Mouse (Mus musculus) forebrain, embryonic 10.5 days (tissue): ENCODE data around the gene Fam155a. TPM values are rescaled to one million over a fixed set of nuclear protein-coding genes. Genes with fewer than 3 reads are reported as not detected.
"Not testable (repeated sequence)": the region's sequence is repeated elsewhere in the genome, so short reads cannot be mapped to it uniquely, and the experiment has no call there.

ENCODE experiments used
- DNase-seq: peaks from one replicate; pipeline ENCODE4 v3.0.0-alpha.2; 2017; ENCODE audit warnings: low spot score; ENCODE audit errors: extremely low spot score
- H3K27ac ChIP-seq: fragments of 300-500 bp; sonication (generic); 2 replicates; pipeline ENCODE4 v1.5.1; 2016; ENCODE audit warnings: mild to moderate bottlenecking
- H3K27me3 ChIP-seq: fragments of 300-500 bp; sonication (generic); 2 replicates; pipeline ENCODE4 v1.6.1; 2016; ENCODE audit warnings: mild to moderate bottlenecking; ENCODE audit not compliant: poor library complexity, severe bottlenecking
- H3K36me3 ChIP-seq: fragments of 300-500 bp; sonication (generic); replicated peaks from 2 replicates; pipeline ENCODE4 v1.6.1; 2016; ENCODE audit warnings: mild to moderate bottlenecking, moderate library complexity
- H3K4me1 ChIP-seq: fragments of 300-500 bp; sonication (generic); 2 replicates; pipeline ENCODE4 v1.6.1; 2016
- H3K4me3 ChIP-seq: fragments of 300-500 bp; sonication (generic); 2 replicates; pipeline ENCODE4 v1.5.1; 2016; ENCODE audit warnings: mild to moderate bottlenecking, moderate library complexity
- H3K9me3 ChIP-seq: fragments of 300-500 bp; sonication (generic); 2 replicates; pipeline ENCODE4 v1.6.1; 2016; ENCODE audit warnings: mild to moderate bottlenecking, moderate library complexity
- WGBS: fragments of 180-500 bp; shearing (Covaris S2); methylation state at CpG from one replicate; pipeline ENCODE4 v1.1.7; 2016; 5-methylcytosine and 5-hydroxymethylcytosine counted together
- polyA plus RNA-seq: library from polyadenylated mRNA; unstranded; fragments of >200 nt; fragmentation: Nextera tagmentation; extraction: Ambion mirVana; gene quantifications from 2 replicates; pipeline ENCODE4 v1.2.1, GENCODE M21; 2016

Gene Fam155a
- polyA plus RNA-seq, 1 experiment from 2014 or later: 0.53 TPM

DNA sequence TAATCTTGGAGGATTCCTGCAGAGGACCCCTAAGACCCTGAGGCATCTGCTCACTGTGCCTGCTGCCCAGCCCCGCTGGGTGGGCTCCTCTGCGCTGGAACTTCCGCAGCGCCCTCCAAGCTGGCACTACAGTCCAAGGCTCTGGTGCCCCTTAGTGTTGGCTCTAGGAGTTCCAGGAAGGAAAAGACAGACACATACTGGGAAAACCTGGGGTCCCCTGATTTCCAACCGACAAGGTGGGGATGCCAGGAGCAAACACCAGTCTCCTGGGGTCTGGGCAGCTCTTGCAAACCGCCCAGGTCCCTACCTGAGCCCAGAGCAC lies 1.5 kb upstream of the Fam155a start:
- 0 out of 2 replicates have a peak overlapping the region, but pooled peaks have one; percentile 78 for H3K27ac ChIP-seq
- DNase-seq: peak; percentile 16
- no peaks in the 10 kb centered on the region for H3K36me3 ChIP-seq

DNA sequence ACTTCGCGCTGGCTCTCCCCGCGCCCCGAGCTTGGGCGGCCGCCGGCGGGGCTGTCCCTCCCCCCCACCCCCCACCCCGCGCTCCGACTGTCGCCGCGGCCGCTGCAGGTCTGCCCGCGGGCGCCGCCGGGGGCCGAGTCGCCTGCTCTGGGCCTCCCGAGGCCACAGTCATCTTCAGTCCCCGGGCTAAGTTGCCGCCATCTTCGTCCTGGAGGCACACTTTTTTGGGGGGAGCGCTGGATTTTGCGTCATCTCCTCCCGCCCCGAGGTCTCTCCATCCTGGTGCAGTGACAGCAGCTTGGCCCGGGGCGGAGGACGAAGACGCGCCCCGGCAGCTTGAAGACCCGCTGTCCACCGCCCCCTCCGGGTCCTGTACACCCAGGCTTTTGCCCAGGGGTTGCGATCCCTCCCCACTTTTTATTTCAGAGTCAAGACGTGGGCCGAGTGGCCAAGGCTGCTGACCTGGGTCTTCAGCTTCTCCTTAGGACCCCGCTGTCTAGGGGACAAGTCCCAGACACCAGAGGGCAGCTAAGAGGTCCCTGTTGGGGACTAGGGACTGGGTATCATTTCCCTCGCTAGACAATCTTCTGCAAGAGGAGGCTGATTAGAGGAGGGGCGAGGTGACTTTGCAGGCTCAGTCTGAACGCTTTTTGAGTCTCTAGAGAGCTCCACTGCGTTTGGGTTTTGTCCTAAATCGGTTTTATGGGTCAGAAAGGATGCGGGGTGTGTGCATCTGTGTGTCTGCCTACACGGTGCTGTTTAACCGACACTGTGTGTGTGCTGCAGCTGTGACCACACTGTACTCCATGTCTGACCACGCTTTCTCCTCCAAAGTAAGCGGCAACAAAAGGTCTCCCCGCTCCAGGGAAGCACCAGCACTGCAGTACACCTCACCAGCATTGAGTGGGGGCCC lies 901 bp upstream of the Fam155a start:
- Histone ChIP-seq H3K4me1 (peaks cover 26% of the 10 kb centered on the region), H3K36me3 (no peaks in the 10 kb centered on the region), H3K27ac (peak overlapping the region; percentile 78), H3K9me3 (no peaks in the 10 kb centered on the region), H3K27me3 (peaks cover 56% of the 10 kb centered on the region), H3K4me3 (peak overlapping the region; percentile 75)
- WGBS: 1% methylated on average over 54 of the region's 55 CpGs
- peak; percentile 36 for DNase-seq

More for the DNA sequence above, 1.5 kb upstream of the Fam155a start:
- peak overlapping the region; percentile 75 for H3K4me3 ChIP-seq
- H3K27me3 ChIP-seq: peaks cover 56% of the 10 kb centered on the region
- H3K9me3 ChIP-seq: no peaks in the 10 kb centered on the region
- peaks cover 26% of the 10 kb centered on the region for H3K4me1 ChIP-seq
- 4% methylated on average over 6 of the region's 6 CpGs for WGBS

DNA sequence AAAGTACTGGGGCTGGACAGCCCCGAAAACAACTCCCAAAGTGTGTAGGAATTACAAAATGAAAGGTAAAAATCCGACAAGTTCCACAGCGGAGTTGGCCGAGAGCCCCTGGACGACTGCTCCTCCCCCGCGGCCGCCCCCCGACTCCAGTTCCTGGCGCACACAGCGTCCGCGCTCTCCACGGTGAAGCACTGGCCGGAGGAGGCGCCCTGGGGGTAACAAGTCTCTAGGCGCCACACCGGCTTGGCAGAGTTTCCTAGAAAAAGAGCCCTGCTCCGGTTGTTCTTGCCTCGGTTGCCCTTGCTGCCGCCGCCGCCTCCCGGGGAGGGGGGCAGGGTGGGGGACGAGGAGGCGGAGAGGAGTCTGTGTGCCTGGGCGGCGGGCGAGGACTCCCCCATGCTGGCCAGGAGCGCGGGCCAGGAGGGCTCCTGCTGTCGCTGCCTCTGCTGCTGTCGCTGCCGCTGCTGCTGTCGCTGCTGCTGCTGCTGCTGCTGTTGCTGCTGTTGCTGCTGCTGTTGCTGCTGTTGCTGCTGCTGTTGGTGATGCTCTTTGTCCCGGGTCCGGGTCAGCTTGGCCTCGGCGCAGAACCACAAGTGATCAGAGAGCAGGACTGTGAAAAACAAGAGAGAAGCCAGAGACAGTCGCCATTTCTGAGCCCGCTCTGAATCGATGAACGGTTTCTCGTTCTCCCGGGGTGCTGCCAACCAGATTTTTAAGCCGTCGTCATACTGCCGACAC lies 531 bp downstream of the Fam155a start:
- WGBS: 1% methylated on average over 48 of the region's 48 CpGs
- peak overlapping the region; percentile 78 for H3K27ac ChIP-seq
- H3K9me3 ChIP-seq: no peaks in the 10 kb centered on the region
- H3K4me1 ChIP-seq: peaks cover 26% of the 10 kb centered on the region
- H3K36me3 ChIP-seq: no peaks in the 10 kb centered on the region
- DNase-seq: peak; percentile 41
- H3K4me3 ChIP-seq: peak overlapping the region; percentile 75
- H3K27me3 ChIP-seq: peaks cover 56% of the 10 kb centered on the region

DNA sequence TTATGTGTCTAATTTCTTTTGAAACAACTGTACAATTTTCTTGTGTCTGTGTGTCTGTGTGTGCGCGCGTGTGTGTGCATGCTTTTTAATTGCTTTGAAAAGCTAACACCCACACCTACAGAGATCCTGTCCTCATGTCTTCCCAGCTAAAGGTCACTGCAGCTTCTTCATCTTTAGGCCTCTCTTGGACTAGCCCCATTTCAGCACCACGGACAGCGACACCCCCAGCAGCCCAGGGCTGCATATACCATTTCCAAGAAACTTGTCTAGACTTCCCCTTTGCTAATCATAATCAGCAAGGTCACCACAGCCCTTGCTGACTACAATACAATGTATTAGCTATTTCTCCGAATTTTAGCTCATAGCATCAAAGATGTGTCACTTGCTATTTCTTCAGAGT lies 1.9 kb downstream of the Fam155a start:
- no peaks in the 10 kb centered on the region for H3K36me3 ChIP-seq
- DNase-seq: peak; percentile 71
- 28% methylated on average over 6 of the region's 6 CpGs for WGBS

DNA sequence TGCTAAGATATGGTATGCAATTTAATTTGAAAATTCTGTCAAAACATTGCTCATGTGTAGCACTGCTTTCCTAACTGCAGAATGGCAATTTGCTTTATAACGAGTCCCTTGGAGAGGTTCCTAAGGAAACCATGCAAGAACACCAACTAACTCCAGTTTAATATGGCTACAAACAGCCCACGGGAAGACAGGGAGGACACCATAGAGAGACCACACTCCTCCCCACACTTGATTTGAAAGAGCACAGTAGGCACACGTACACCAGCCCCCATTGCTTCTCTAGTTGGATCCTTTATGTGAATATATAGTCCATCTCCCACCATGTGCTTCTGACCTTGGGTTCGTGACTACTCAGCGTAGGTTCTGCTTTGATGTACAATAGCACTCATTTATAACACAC lies 35.8 kb downstream of the Fam155a start:
- H3K36me3 ChIP-seq: no peaks in the 10 kb centered on the region

More for the DNA sequence above, 1.9 kb downstream of the Fam155a start:
- no peaks in the 10 kb centered on the region for H3K9me3 ChIP-seq
- no peak overlapping the region for H3K27ac ChIP-seq
- no peak overlapping the region for H3K4me3 ChIP-seq
- H3K4me1 ChIP-seq: peaks cover 26% of the 10 kb centered on the region
- H3K27me3 ChIP-seq: peaks cover 51% of the 10 kb centered on the region

DNA sequence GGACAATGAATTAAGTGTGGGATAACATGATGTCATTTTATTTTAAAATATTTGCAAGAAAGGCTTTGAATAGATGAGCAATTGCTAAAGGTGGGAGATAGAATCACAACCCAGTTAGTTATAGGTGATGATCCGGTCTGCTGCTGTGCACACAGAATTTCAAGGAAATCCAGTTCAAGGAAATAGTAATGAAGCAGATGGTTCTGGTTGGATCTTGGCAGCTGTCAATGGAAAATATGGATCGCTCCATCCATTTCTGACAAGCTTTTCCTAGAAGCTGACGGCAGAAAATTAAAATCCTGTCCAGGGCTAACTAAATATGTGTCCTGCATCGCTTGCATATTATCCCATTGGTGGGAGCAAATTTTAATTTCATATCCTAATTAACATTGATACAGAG lies 61.2 kb downstream of the Fam155a start:
- no peak overlapping the region for H3K27ac ChIP-seq
- no peaks in the 10 kb centered on the region for H3K36me3 ChIP-seq
- no peak overlapping the region for H3K4me3 ChIP-seq
- no peaks in the 10 kb centered on the region for H3K27me3 ChIP-seq
- H3K9me3 ChIP-seq: no peaks in the 10 kb centered on the region
- H3K4me1 ChIP-seq: no peaks in the 10 kb centered on the region
- 92% methylated on average over 4 of the region's 4 CpGs for WGBS
- DNase-seq: no peak

More for the DNA sequence above, 35.8 kb downstream of the Fam155a start:
- 81% methylated on average over 5 of the region's 5 CpGs for WGBS
- DNase-seq: no peak
- Histone ChIP-seq H3K27ac (no peak overlapping the region), H3K4me1 (peaks cover 10% of the 10 kb centered on the region; the same call in 1 of the 2 replicates), H3K27me3 (no peaks in the 10 kb centered on the region), H3K4me3 (no peak overlapping the region), H3K9me3 (no peaks in the 10 kb centered on the region)

DNA sequence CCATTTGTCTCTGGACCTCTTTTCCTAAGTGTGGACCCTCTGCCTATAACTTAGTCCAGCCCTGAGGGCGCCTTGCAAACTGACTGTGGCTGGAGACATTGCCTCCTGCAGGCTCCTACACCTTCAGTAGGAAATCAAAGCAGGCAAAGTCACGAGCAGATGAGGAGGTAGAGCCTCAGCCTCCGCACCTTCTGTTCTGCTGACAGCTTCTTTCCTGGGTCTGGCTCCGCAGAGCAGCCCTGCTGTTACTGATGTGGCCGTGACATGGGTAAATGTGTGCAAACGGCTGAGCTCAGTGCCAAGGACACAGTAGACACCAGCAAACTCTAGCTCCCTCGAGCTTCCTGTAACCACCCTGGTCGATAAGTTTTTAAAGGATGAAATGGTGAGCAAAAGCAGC lies 63.5 kb downstream of the Fam155a start:
- WGBS: 87% methylated on average over 8 of the region's 8 CpGs
- Histone ChIP-seq H3K36me3 (no peaks in the 10 kb centered on the region), H3K27me3 (no peaks in the 10 kb centered on the region)

DNA sequence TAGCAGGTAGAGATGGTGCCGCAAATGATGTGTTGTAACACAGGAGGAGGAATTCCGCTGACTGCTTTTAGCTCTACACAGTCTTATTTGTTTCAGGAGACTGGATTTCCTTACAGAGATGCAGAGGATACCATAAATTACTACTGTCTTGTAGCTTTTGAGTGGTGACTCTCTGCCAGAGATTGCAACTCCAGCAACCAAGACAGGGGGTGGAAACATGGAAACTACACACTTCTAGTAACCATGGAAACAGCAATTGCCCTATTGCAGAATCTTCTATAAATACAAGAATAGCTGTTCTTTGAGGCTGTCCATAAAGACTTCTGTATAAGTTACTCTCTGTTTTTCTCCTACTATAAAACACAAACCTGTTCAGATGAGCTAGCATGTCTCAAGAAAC lies 76.2 kb downstream of the Fam155a start:
- Histone ChIP-seq H3K36me3 (no peaks in the 10 kb centered on the region), H3K27ac (no peak overlapping the region), H3K4me1 (peaks cover 5% of the 10 kb centered on the region; the same call in 1 of the 2 replicates), H3K27me3 (no peaks in the 10 kb centered on the region), H3K4me3 (no peak overlapping the region), H3K9me3 (no peaks in the 10 kb centered on the region)
- no peak for DNase-seq
- WGBS: 92% methylated on average over 2 of the region's 2 CpGs

More for the DNA sequence above, 63.5 kb downstream of the Fam155a start:
- H3K4me3 ChIP-seq: no peak overlapping the region
- no peak overlapping the region for H3K27ac ChIP-seq
- H3K9me3 ChIP-seq: no peaks in the 10 kb centered on the region
- DNase-seq: no peak
- no peaks in the 10 kb centered on the region for H3K4me1 ChIP-seq

DNA sequence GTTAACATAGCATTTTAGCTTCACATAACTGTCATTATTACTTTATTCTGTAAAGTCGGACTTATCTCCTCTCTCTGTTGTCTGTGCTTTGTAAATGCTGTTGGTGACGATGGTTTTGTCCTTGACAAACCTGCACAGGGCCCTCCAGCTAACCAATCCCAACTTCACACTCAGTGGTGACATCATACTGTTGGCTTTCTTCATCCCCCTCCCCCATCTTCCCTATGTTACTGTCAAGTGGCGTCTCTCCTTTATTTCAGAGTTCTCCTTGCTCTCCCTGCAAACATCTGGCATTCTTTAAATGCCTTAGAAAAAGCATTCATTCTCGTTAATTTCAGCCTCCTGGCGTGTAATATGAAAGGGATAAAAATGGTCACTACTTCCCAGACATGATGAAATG lies 78.6 kb downstream of the Fam155a start:
- 71% methylated on average over 5 of the region's 5 CpGs for WGBS
- no peak overlapping the region for H3K4me3 ChIP-seq
- H3K9me3 ChIP-seq: no peaks in the 10 kb centered on the region
- H3K27me3 ChIP-seq: no peaks in the 10 kb centered on the region
- peaks cover 5% of the 10 kb centered on the region; the same call in 1 of the 2 replicates for H3K4me1 ChIP-seq
- H3K36me3 ChIP-seq: no peaks in the 10 kb centered on the region
- no peak for DNase-seq
- no peak overlapping the region for H3K27ac ChIP-seq

DNA sequence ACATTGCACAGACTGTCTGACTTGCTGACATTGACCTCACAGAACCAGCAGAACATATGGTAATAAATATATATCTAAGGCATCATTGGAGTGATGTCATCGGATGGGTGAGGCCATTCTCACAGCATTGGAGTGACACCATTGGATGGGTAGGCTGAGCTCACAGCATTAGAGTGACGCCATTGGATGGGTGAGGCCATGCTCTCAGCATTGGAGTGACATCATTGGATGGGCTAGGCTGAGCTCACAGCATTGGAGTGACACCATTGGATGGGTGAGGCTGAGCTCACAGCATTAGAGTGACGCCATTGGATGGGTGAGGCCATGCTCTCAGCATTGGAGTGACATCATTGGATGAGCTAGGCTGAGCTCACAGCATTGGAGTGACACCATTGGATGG lies 110.9 kb downstream of the Fam155a start:
- H3K9me3 ChIP-seq, H3K36me3 ChIP-seq, H3K4me3 ChIP-seq, DNase-seq, H3K4me1 ChIP-seq, H3K27ac ChIP-seq, H3K27me3 ChIP-seq: not testable (repeated sequence)
- WGBS: 89% methylated on average over 3 of the region's 3 CpGs

DNA sequence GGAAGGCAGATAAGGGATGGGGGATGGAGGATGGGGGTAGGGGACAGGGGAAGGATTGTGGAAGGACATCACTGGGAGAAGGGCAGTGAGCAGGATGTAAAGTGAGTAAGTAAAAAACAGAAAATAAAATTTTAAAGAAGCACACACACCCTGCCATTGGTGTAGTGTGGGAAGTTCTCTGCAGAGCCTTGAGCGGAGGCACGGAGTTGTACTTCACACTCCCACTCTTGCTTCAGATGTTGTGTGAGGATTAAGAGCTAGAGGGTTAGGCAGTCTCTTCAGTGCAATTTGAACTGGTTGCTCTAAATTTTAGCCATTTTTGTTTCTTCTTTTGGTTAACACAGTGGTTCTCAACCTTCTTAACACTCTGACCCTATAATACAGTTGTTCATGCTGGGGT lies 114.1 kb downstream of the Fam155a start:
- no peak for DNase-seq
- Histone ChIP-seq H3K27ac (no peak overlapping the region), H3K9me3 (no peaks in the 10 kb centered on the region), H3K27me3 (no peaks in the 10 kb centered on the region), H3K4me3 (no peak overlapping the region), H3K36me3 (no peaks in the 10 kb centered on the region), H3K4me1 (no peaks in the 10 kb centered on the region)
- 86% methylated on average over 2 of the region's 2 CpGs for WGBS

DNA sequence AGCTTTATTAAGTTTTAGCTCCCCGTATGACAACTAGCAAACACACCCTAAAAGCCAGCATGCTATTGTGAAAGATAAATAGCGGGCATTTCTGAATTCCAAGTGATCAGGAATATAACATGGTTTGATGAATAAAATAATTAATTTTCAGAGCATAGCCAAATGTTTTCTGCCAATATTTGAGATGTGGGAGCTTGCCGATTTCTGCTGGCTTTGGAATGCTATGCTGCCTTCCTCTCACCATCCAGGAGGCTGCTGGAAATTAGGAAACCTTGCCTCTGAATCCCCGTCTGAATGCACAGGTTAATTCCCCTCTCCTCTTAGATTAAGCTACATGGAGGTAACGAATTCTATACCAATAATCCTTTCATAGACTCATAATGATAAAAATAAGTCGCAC lies 116.1 kb downstream of the Fam155a start:
- 87% methylated on average over 6 of the region's 6 CpGs for WGBS
- no peaks in the 10 kb centered on the region for H3K9me3 ChIP-seq
- no peak overlapping the region for H3K27ac ChIP-seq
- H3K4me1 ChIP-seq: no peaks in the 10 kb centered on the region
- H3K27me3 ChIP-seq: no peaks in the 10 kb centered on the region
- H3K36me3 ChIP-seq: no peaks in the 10 kb centered on the region
- no peak for DNase-seq
- H3K4me3 ChIP-seq: no peak overlapping the region

DNA sequence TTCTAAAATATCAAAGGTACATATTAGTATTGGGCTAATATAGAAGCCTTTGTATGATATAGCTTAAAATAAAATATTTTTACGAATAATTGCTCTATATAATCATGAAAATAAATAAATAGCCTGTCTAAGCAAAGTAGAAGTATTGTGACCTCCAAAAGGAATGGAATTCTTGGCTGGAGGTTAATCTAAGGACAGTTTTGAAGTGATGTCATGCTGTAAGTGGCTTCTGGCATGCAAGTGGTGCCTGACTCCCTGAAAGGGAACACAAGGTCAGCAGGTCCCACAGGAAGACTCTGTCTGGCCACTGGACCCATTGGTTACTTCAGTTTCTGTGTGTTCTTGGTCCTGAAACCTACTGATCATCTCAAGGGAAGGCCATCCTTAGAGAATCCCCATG lies 117.3 kb downstream of the Fam155a start:
- Histone ChIP-seq H3K4me3 (no peak overlapping the region), H3K27ac (no peak overlapping the region), H3K27me3 (no peaks in the 10 kb centered on the region), H3K36me3 (no peaks in the 10 kb centered on the region), H3K4me1 (no peaks in the 10 kb centered on the region), H3K9me3 (no peaks in the 10 kb centered on the region)
- DNase-seq: no peak
- WGBS: 53% methylated on average over 1 of the region's 1 CpGs
